Mouse (Mus musculus): Measurements from ENCODE around the gene Rspry1. TPM values are rescaled to one million over a fixed set of nuclear protein-coding genes. Genes with fewer than 3 reads are reported as not detected.

Gene Rspry1
- total and polyA plus RNA-seq, 2 experiments from 2014 or later: 35.9 to 42.7 TPM

GRCm38 (mm10) chr8:94594211-94594610, 7.5 kb upstream of the Rspry1 start:
- no peak for DNase-seq (ENCODE audit: low spot score)
- Histone ChIP-seq H3K4me2 (ENCODE audit: low read depth, low read length, poor library complexity, severe bottlenecking) (no peak overlapping the region), H3K4me1 (ENCODE audit: insufficient read depth, low read length) (no peaks in the 10 kb centered on the region), H3K27ac (ENCODE audit: low read depth, low read length) (no peak overlapping the region), H3K4me3 (ENCODE audit: low read depth, low read length) (no peak overlapping the region), H3K36me3 (ENCODE audit: insufficient read depth, low read length) (0 out of 2 replicates have a peak, but pooled peaks cover under 1% of the 10 kb centered on the region), H3K27me3 (ENCODE audit: insufficient read depth, low read length) (no peaks in the 10 kb centered on the region), H3K9me3 (ENCODE audit: low read length) (no peaks in the 10 kb centered on the region), H3K9ac (replicated peaks; ENCODE audit: low read length, poor library complexity, severe bottlenecking) (no peak overlapping the region)
- TF ChIP-seq CTCF (IDR thresholded peaks at IDR 0.05): peak; percentile 69
- ATAC-seq (ENCODE audit: low FRiP score): no peak
- 71% methylated on average over 1 of the region's 1 CpGs for whole genome bisulfite sequencing

GRCm38 (mm10) chr8:94600478-94600877, 1.3 kb upstream of the Rspry1 start:
- H3K27me3 ChIP-seq (ENCODE audit: insufficient read depth, low read length): no peaks in the 10 kb centered on the region
- ATAC-seq (ENCODE audit: low FRiP score): no peak
- no peak for TF ChIP-seq CTCF (IDR thresholded peaks at IDR 0.05)
- peaks cover 11% of the 10 kb centered on the region for H3K4me1 ChIP-seq (ENCODE audit: insufficient read depth, low read length)
- H3K9ac ChIP-seq (replicated peaks; ENCODE audit: low read length, poor library complexity, severe bottlenecking): peak overlapping the region; percentile 87
- no peaks in the 10 kb centered on the region for H3K36me3 ChIP-seq (ENCODE audit: insufficient read depth, low read length)
- DNase-seq (ENCODE audit: low spot score): no peak
- no peaks in the 10 kb centered on the region for H3K9me3 ChIP-seq (ENCODE audit: low read length)
- H3K4me3 ChIP-seq (ENCODE audit: low read depth, low read length): peak overlapping the region; percentile 71
- H3K27ac ChIP-seq (ENCODE audit: low read depth, low read length): peak overlapping the region; percentile 93
- peak overlapping the region; percentile 89 for H3K4me2 ChIP-seq (ENCODE audit: low read depth, low read length, poor library complexity, severe bottlenecking)
- WGBS: 22% methylated on average over 5 of the region's 5 CpGs

GRCm38 (mm10) chr8:94601034-94601606, 617 bp upstream of the Rspry1 start:
- Histone ChIP-seq H3K4me2 (ENCODE audit: low read depth, low read length, poor library complexity, severe bottlenecking) (peak overlapping the region; percentile 89), H3K27ac (ENCODE audit: low read depth, low read length) (peak overlapping the region; percentile 93), H3K9ac (replicated peaks; ENCODE audit: low read length, poor library complexity, severe bottlenecking) (peak overlapping the region; percentile 87), H3K9me3 (ENCODE audit: low read length) (no peaks in the 10 kb centered on the region), H3K27me3 (ENCODE audit: insufficient read depth, low read length) (no peaks in the 10 kb centered on the region), H3K36me3 (ENCODE audit: insufficient read depth, low read length) (no peaks in the 10 kb centered on the region), H3K4me3 (ENCODE audit: low read depth, low read length) (peak overlapping the region; percentile 71), H3K4me1 (ENCODE audit: insufficient read depth, low read length) (peaks cover 11% of the 10 kb centered on the region)
- under 1% methylated on average over 51 of the region's 51 CpGs for WGBS
- ATAC-seq (ENCODE audit: low FRiP score): peak; percentile 10; the same call in 1 of the 2 replicates
- DNase-seq (ENCODE audit: low spot score): no peak
- TF ChIP-seq CTCF (IDR thresholded peaks at IDR 0.05): no peak

- peak overlapping the region; percentile 87 for H3K4me2 ChIP-seq (ENCODE audit: low read depth, low read length, poor library complexity, severe bottlenecking)
- peak overlapping the region; percentile 71 for H3K4me3 ChIP-seq (ENCODE audit: low read depth, low read length)
- H3K9ac ChIP-seq (replicated peaks; ENCODE audit: low read length, poor library complexity, severe bottlenecking): peak overlapping the region; percentile 98
- no peak for TF ChIP-seq CTCF (IDR thresholded peaks at IDR 0.05)
- no peaks in the 10 kb centered on the region for H3K9me3 ChIP-seq (ENCODE audit: low read length)
- peaks cover 11% of the 10 kb centered on the region for H3K4me1 ChIP-seq (ENCODE audit: insufficient read depth, low read length)
- H3K27me3 ChIP-seq (ENCODE audit: insufficient read depth, low read length): no peaks in the 10 kb centered on the region
- DNase-seq (ENCODE audit: low spot score) (no peak), ATAC-seq (ENCODE audit: low FRiP score) (no peak)
- under 1% methylated on average over 31 of the region's 31 CpGs for WGBS
- H3K27ac ChIP-seq (ENCODE audit: low read depth, low read length): peak overlapping the region; percentile 95
- H3K36me3 ChIP-seq (ENCODE audit: insufficient read depth, low read length): no peaks in the 10 kb centered on the region
These were observed 864 bp downstream of the Rspry1 start for GRCm38 (mm10) chr8:94602471-94603131.

GRCm38 (mm10) chr8:94604030-94604429, 2.3 kb downstream of the Rspry1 start:
- no peak overlapping the region for H3K27ac ChIP-seq (ENCODE audit: low read depth, low read length)
- 76% methylated on average over 2 of the region's 2 CpGs for WGBS
- DNase-seq (ENCODE audit: low spot score): no peak
- no peak overlapping the region for H3K4me2 ChIP-seq (ENCODE audit: low read depth, low read length, poor library complexity, severe bottlenecking)
- no peaks in the 10 kb centered on the region for H3K9me3 ChIP-seq (ENCODE audit: low read length)
- H3K27me3 ChIP-seq (ENCODE audit: insufficient read depth, low read length): no peaks in the 10 kb centered on the region
- no peak overlapping the region for H3K4me3 ChIP-seq (ENCODE audit: low read depth, low read length)
- no peak for TF ChIP-seq CTCF (IDR thresholded peaks at IDR 0.05)
- ATAC-seq (ENCODE audit: low FRiP score): no peak
- H3K4me1 ChIP-seq (ENCODE audit: insufficient read depth, low read length): peaks cover 11% of the 10 kb centered on the region
- H3K36me3 ChIP-seq (ENCODE audit: insufficient read depth, low read length): no peaks in the 10 kb centered on the region
- no peak overlapping the region for H3K9ac ChIP-seq (replicated peaks; ENCODE audit: low read length, poor library complexity, severe bottlenecking)

GRCm38 (mm10) chr8:94607064-94607463, 5.3 kb downstream of the Rspry1 start:
- TF ChIP-seq CTCF (IDR thresholded peaks at IDR 0.05): peak; percentile 30; the same call in 1 of the 2 replicates
- no peaks in the 10 kb centered on the region for H3K36me3 ChIP-seq (ENCODE audit: insufficient read depth, low read length)
- no peaks in the 10 kb centered on the region for H3K9me3 ChIP-seq (ENCODE audit: low read length)
- DNase-seq (ENCODE audit: low spot score) (no peak), ATAC-seq (ENCODE audit: low FRiP score) (no peak)
- no peak overlapping the region for H3K27ac ChIP-seq (ENCODE audit: low read depth, low read length)
- no peak overlapping the region for H3K4me2 ChIP-seq (ENCODE audit: low read depth, low read length, poor library complexity, severe bottlenecking)
- peaks cover 6% of the 10 kb centered on the region; the same call in 1 of the 2 replicates for H3K4me1 ChIP-seq (ENCODE audit: insufficient read depth, low read length)
- H3K4me3 ChIP-seq (ENCODE audit: low read depth, low read length): no peak overlapping the region
- H3K9ac ChIP-seq (replicated peaks; ENCODE audit: low read length, poor library complexity, severe bottlenecking): no peak overlapping the region
- 93% methylated on average over 5 of the region's 5 CpGs for WGBS
- no peaks in the 10 kb centered on the region for H3K27me3 ChIP-seq (ENCODE audit: insufficient read depth, low read length)

Data from midbrain, postnatal 0 days (tissue).